Mouse (Mus musculus): ENCODE measurements around the gene Vps8. TPM values are rescaled to one million over a fixed set of nuclear protein-coding genes. Genes with fewer than 3 reads are reported as not detected.

Vps8 gene
- polyA plus RNA-seq, 1 experiment from 2014 or later: 15.1 TPM

GRCm38 (mm10) chr16:21562625-21563300, 139.8 kb downstream of the Vps8 start:
- no peak overlapping the region for H3K4me3 ChIP-seq (ENCODE audit: low read depth, low read length)
- no peak for DNase-seq (ENCODE audit: low spot score)
- no peak for ATAC-seq (ENCODE audit: insufficient number of reproducible peaks, low FRiP score, low TSS enrichment, low read depth)
- no peaks in the 10 kb centered on the region for H3K9me3 ChIP-seq (ENCODE audit: control insufficient read depth, low read length)
- H3K27me3 ChIP-seq (ENCODE audit: control insufficient read depth, insufficient read depth, low read length): no peaks in the 10 kb centered on the region
- no peak overlapping the region for H3K4me2 ChIP-seq (ENCODE audit: low read depth, severe bottlenecking)
- no peak overlapping the region for H3K9ac ChIP-seq (ENCODE audit: low read length)
- no peaks in the 10 kb centered on the region for H3K36me3 ChIP-seq (ENCODE audit: control insufficient read depth, insufficient read depth, low read length)
- WGBS: 85% methylated on average over 3 of the region's 3 CpGs
- no peak overlapping the region for H3K27ac ChIP-seq (replicated peaks; ENCODE audit: low read depth, low read length)
- H3K4me1 ChIP-seq (ENCODE audit: control insufficient read depth, insufficient read depth, low read length): no peaks in the 10 kb centered on the region

- no peak overlapping the region for H3K4me3 ChIP-seq (ENCODE audit: low read depth, low read length)
- no peaks in the 10 kb centered on the region for H3K4me1 ChIP-seq (ENCODE audit: control insufficient read depth, insufficient read depth, low read length)
- H3K9me3 ChIP-seq (ENCODE audit: control insufficient read depth, low read length): no peaks in the 10 kb centered on the region
- DNase-seq (ENCODE audit: low spot score) (no peak), ATAC-seq (ENCODE audit: insufficient number of reproducible peaks, low FRiP score, low TSS enrichment, low read depth) (no peak)
- no peaks in the 10 kb centered on the region for H3K27me3 ChIP-seq (ENCODE audit: control insufficient read depth, insufficient read depth, low read length)
- no peak overlapping the region for H3K27ac ChIP-seq (replicated peaks; ENCODE audit: low read depth, low read length)
- no peaks in the 10 kb centered on the region for H3K36me3 ChIP-seq (ENCODE audit: control insufficient read depth, insufficient read depth, low read length)
- H3K9ac ChIP-seq (ENCODE audit: low read length): no peak overlapping the region
- no peak overlapping the region for H3K4me2 ChIP-seq (ENCODE audit: low read depth, severe bottlenecking)
- WGBS: 48% methylated on average over 6 of the region's 6 CpGs
Observed at GRCm38 (mm10) chr16:21563322-21563721, 140.4 kb downstream of the Vps8 start.

- DNase-seq (ENCODE audit: low spot score): no peak
- no peaks in the 10 kb centered on the region for H3K36me3 ChIP-seq (ENCODE audit: control insufficient read depth, insufficient read depth, low read length)
- H3K27ac ChIP-seq (replicated peaks; ENCODE audit: low read depth, low read length): no peak overlapping the region
- ATAC-seq (ENCODE audit: insufficient number of reproducible peaks, low FRiP score, low TSS enrichment, low read depth): no peak
- H3K4me3 ChIP-seq (ENCODE audit: low read depth, low read length): no peak overlapping the region
- H3K9me3 ChIP-seq (ENCODE audit: control insufficient read depth, low read length): no peaks in the 10 kb centered on the region
- WGBS: 89% methylated on average over 5 of the region's 5 CpGs
- H3K9ac ChIP-seq (ENCODE audit: low read length): no peak overlapping the region
- H3K27me3 ChIP-seq (ENCODE audit: control insufficient read depth, insufficient read depth, low read length): no peaks in the 10 kb centered on the region
- H3K4me1 ChIP-seq (ENCODE audit: control insufficient read depth, insufficient read depth, low read length): no peaks in the 10 kb centered on the region
- H3K4me2 ChIP-seq (ENCODE audit: low read depth, severe bottlenecking): no peak overlapping the region
Observed at GRCm38 (mm10) chr16:21567093-21567492, 144.2 kb downstream of the Vps8 start.

GRCm38 (mm10) chr16:21569952-21570351, 147.0 kb downstream of the Vps8 start:
- no peak for ATAC-seq (ENCODE audit: insufficient number of reproducible peaks, low FRiP score, low TSS enrichment, low read depth)
- 70% methylated on average over 7 of the region's 7 CpGs for WGBS

GRCm38 (mm10) chr16:21570786-21571185, 147.9 kb downstream of the Vps8 start:
- ATAC-seq (ENCODE audit: insufficient number of reproducible peaks, low FRiP score, low TSS enrichment, low read depth): no peak
- 92% methylated on average over 5 of the region's 5 CpGs for WGBS

More at GRCm38 (mm10) chr16:21569952-21570351, 147.0 kb downstream of the Vps8 start:
- no peak overlapping the region for H3K27ac ChIP-seq (replicated peaks; ENCODE audit: low read depth, low read length)
- no peak overlapping the region for H3K4me2 ChIP-seq (ENCODE audit: low read depth, severe bottlenecking)
- H3K4me3 ChIP-seq (ENCODE audit: low read depth, low read length): no peak overlapping the region
- H3K9ac ChIP-seq (ENCODE audit: low read length): no peak overlapping the region
- H3K36me3 ChIP-seq (ENCODE audit: control insufficient read depth, insufficient read depth, low read length): no peaks in the 10 kb centered on the region
- H3K27me3 ChIP-seq (ENCODE audit: control insufficient read depth, insufficient read depth, low read length): no peaks in the 10 kb centered on the region
- no peaks in the 10 kb centered on the region for H3K4me1 ChIP-seq (ENCODE audit: control insufficient read depth, insufficient read depth, low read length)
- DNase-seq (ENCODE audit: low spot score): no peak
- H3K9me3 ChIP-seq (ENCODE audit: control insufficient read depth, low read length): no peaks in the 10 kb centered on the region

GRCm38 (mm10) chr16:21576000-21576420, 153.1 kb downstream of the Vps8 start:
- no peak for DNase-seq (ENCODE audit: low spot score)
- no peaks in the 10 kb centered on the region for H3K27me3 ChIP-seq (ENCODE audit: control insufficient read depth, insufficient read depth, low read length)
- ATAC-seq (ENCODE audit: insufficient number of reproducible peaks, low FRiP score, low TSS enrichment, low read depth): no peak
- H3K9ac ChIP-seq (ENCODE audit: low read length): no peak overlapping the region
- no peaks in the 10 kb centered on the region for H3K36me3 ChIP-seq (ENCODE audit: control insufficient read depth, insufficient read depth, low read length)
- H3K9me3 ChIP-seq (ENCODE audit: control insufficient read depth, low read length): no peaks in the 10 kb centered on the region
- H3K27ac ChIP-seq (replicated peaks; ENCODE audit: low read depth, low read length): no peak overlapping the region
- H3K4me1 ChIP-seq (ENCODE audit: control insufficient read depth, insufficient read depth, low read length): no peaks in the 10 kb centered on the region; the same call in 1 of the 2 replicates
- no peak overlapping the region for H3K4me3 ChIP-seq (ENCODE audit: low read depth, low read length)
- WGBS: 65% methylated on average over 10 of the region's 10 CpGs
- H3K4me2 ChIP-seq (ENCODE audit: low read depth, severe bottlenecking): no peak overlapping the region

More at GRCm38 (mm10) chr16:21570786-21571185, 147.9 kb downstream of the Vps8 start:
- Histone ChIP-seq H3K4me3 (ENCODE audit: low read depth, low read length) (no peak overlapping the region), H3K4me1 (ENCODE audit: control insufficient read depth, insufficient read depth, low read length) (no peaks in the 10 kb centered on the region; the same call in 1 of the 2 replicates), H3K4me2 (ENCODE audit: low read depth, severe bottlenecking) (no peak overlapping the region), H3K9me3 (ENCODE audit: control insufficient read depth, low read length) (no peaks in the 10 kb centered on the region), H3K36me3 (ENCODE audit: control insufficient read depth, insufficient read depth, low read length) (no peaks in the 10 kb centered on the region), H3K9ac (ENCODE audit: low read length) (no peak overlapping the region), H3K27ac (replicated peaks; ENCODE audit: low read depth, low read length) (no peak overlapping the region), H3K27me3 (ENCODE audit: control insufficient read depth, insufficient read depth, low read length) (no peaks in the 10 kb centered on the region)
- DNase-seq (ENCODE audit: low spot score): no peak

- no peaks in the 10 kb centered on the region for H3K9me3 ChIP-seq (ENCODE audit: control insufficient read depth, low read length)
- H3K4me1 ChIP-seq (ENCODE audit: control insufficient read depth, insufficient read depth, low read length): no peaks in the 10 kb centered on the region
- no peak overlapping the region for H3K4me2 ChIP-seq (ENCODE audit: low read depth, severe bottlenecking)
- H3K36me3 ChIP-seq (ENCODE audit: control insufficient read depth, insufficient read depth, low read length): no peaks in the 10 kb centered on the region
- no peak for ATAC-seq (ENCODE audit: insufficient number of reproducible peaks, low FRiP score, low TSS enrichment, low read depth)
- DNase-seq (ENCODE audit: low spot score): no peak
- WGBS: 87% methylated on average over 6 of the region's 6 CpGs
- no peak overlapping the region for H3K4me3 ChIP-seq (ENCODE audit: low read depth, low read length)
- H3K9ac ChIP-seq (ENCODE audit: low read length): no peak overlapping the region
- no peaks in the 10 kb centered on the region for H3K27me3 ChIP-seq (ENCODE audit: control insufficient read depth, insufficient read depth, low read length)
- no peak overlapping the region for H3K27ac ChIP-seq (replicated peaks; ENCODE audit: low read depth, low read length)
Observed at GRCm38 (mm10) chr16:21589110-21589509, 166.2 kb downstream of the Vps8 start.

- H3K27ac ChIP-seq (replicated peaks; ENCODE audit: low read depth, low read length): no peak overlapping the region
- WGBS: 70% methylated on average over 5 of the region's 5 CpGs
Observed at GRCm38 (mm10) chr16:21590806-21591205, 167.9 kb downstream of the Vps8 start.

GRCm38 (mm10) chr16:21591511-21591910, 168.6 kb downstream of the Vps8 start:
- ATAC-seq (ENCODE audit: insufficient number of reproducible peaks, low FRiP score, low TSS enrichment, low read depth): no peak
- H3K4me2 ChIP-seq (ENCODE audit: low read depth, severe bottlenecking): no peak overlapping the region
- 83% methylated on average over 2 of the region's 2 CpGs for WGBS

More at GRCm38 (mm10) chr16:21590806-21591205, 167.9 kb downstream of the Vps8 start:
- no peaks in the 10 kb centered on the region for H3K4me1 ChIP-seq (ENCODE audit: control insufficient read depth, insufficient read depth, low read length)
- ATAC-seq (ENCODE audit: insufficient number of reproducible peaks, low FRiP score, low TSS enrichment, low read depth) (no peak), DNase-seq (ENCODE audit: low spot score) (no peak)
- no peaks in the 10 kb centered on the region for H3K27me3 ChIP-seq (ENCODE audit: control insufficient read depth, insufficient read depth, low read length)
- no peak overlapping the region for H3K4me2 ChIP-seq (ENCODE audit: low read depth, severe bottlenecking)
- H3K4me3 ChIP-seq (ENCODE audit: low read depth, low read length): no peak overlapping the region
- no peak overlapping the region for H3K9ac ChIP-seq (ENCODE audit: low read length)
- no peaks in the 10 kb centered on the region for H3K36me3 ChIP-seq (ENCODE audit: control insufficient read depth, insufficient read depth, low read length)
- H3K9me3 ChIP-seq (ENCODE audit: control insufficient read depth, low read length): no peaks in the 10 kb centered on the region

More at GRCm38 (mm10) chr16:21591511-21591910, 168.6 kb downstream of the Vps8 start:
- no peaks in the 10 kb centered on the region for H3K9me3 ChIP-seq (ENCODE audit: control insufficient read depth, low read length)
- no peaks in the 10 kb centered on the region for H3K4me1 ChIP-seq (ENCODE audit: control insufficient read depth, insufficient read depth, low read length)
- no peaks in the 10 kb centered on the region for H3K36me3 ChIP-seq (ENCODE audit: control insufficient read depth, insufficient read depth, low read length)
- DNase-seq (ENCODE audit: low spot score): no peak
- H3K9ac ChIP-seq (ENCODE audit: low read length): no peak overlapping the region
- no peak overlapping the region for H3K4me3 ChIP-seq (ENCODE audit: low read depth, low read length)
- H3K27me3 ChIP-seq (ENCODE audit: control insufficient read depth, insufficient read depth, low read length): no peaks in the 10 kb centered on the region
- no peak overlapping the region for H3K27ac ChIP-seq (replicated peaks; ENCODE audit: low read depth, low read length)
